24 mouse cellular contexts compared by ENCODE assay signal in the genomic region with DNA sequence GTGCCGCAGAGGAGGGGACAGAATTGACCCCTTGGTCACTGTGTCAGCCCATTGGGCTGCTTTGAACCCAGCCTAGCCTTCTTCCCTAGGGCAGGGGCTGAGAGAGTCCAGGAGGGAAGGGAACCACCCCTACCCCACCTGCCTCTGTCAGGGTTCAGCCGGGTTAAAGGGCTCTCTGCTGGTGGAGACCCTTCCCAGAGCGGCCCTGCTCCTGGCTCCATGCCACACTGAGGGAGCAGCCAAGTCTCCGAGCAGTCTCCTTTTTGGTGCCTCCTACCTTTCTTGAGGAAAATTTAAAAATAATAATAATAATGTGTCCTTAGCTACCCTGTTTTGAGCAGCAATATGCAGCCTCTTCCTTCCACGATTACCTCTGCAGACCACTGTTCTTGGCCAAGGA.
DNase-seq lines count a peak whose midpoint lies in the region; ATAC-seq lines count a peak whose summit lies in the region.
"Had no signal": no experiment of that assay in that cellular context is flagged by ENCODE, and none has a peak within 500 bp of the region (broad histone marks: within the 10 kb centered on the region; RNA-seq: fewer than 3 reads in every experiment).

No protein-coding gene starts in this region.

- ATAC-seq in embryonic facial prominence, embryonic 15.5 days (ENCODE audit: insufficient number of reproducible peaks, low FRiP score, low TSS enrichment, low read depth) = 0 out of 2 replicates have a peak, but pooled peaks have one; percentile 20
- ATAC-seq in neural tube, embryonic 15.5 days (ENCODE audit: low FRiP score) = no peak
- ATAC-seq: activated CD4-positive, CD25-positive, alpha-beta regulatory T cell, adult 4 months; CD4-positive, CD25-positive, alpha-beta regulatory T cell, adult 4 months; forebrain, embryonic 13.5 days; forebrain, embryonic 15.5 days; forebrain, postnatal 0 days; Patski had no signal

- peak; percentile 50 to 57 for DNase-seq in cerebellum, postnatal 10 days
- no peak for DNase-seq in cerebellum, postnatal 4 days (ENCODE audit: low spot score in 2 of 2)
- no peak for DNase-seq in embryonic facial prominence, embryonic 10.5 days (ENCODE audit: low spot score)
- peak; percentile 35 for DNase-seq in heart, embryonic 10.5 days (ENCODE audit: low spot score)
- DNase-seq in heart, postnatal 25 days (ENCODE audit: low spot score) = no peak
- no peak for DNase-seq in neural tube, embryonic 10.5 days (ENCODE audit: extremely low spot score, low spot score)
- DNase-seq: adrenal gland, adult 8-10 months; adrenal gland, postnatal 14 days; adrenal gland, postnatal 36 days; B cell, adult 2 months; cerebellum, adult 18-20 months; cerebellum, adult 8-10 months; cerebellum, adult 9-11 months; forebrain, postnatal 0 days had no signal

- no peaks in the 10 kb centered on the region for H3K36me3 ChIP-seq in embryonic facial prominence, embryonic 15.5 days
- H3K36me3 ChIP-seq in embryonic facial prominence, embryonic 10.5 days (replicated peaks) = no peaks in the 10 kb centered on the region
- H3K36me3 ChIP-seq in heart, embryonic 10.5 days = no peaks in the 10 kb centered on the region
- no peaks in the 10 kb centered on the region for H3K36me3 ChIP-seq in neural tube, embryonic 15.5 days
- H3K36me3 ChIP-seq: embryonic facial prominence, embryonic 13.5 days; forebrain, embryonic 15.5 days; G1E had no signal

- no peaks in the 10 kb centered on the region for H3K9me3 ChIP-seq in embryonic facial prominence, embryonic 15.5 days (replicated peaks)
- no peaks in the 10 kb centered on the region for H3K9me3 ChIP-seq in embryonic facial prominence, embryonic 10.5 days
- no peaks in the 10 kb centered on the region for H3K9me3 ChIP-seq in heart, embryonic 10.5 days
- no peaks in the 10 kb centered on the region for H3K9me3 ChIP-seq in neural tube, embryonic 15.5 days (replicated peaks)
- H3K9me3 ChIP-seq: embryonic facial prominence, embryonic 13.5 days; forebrain, embryonic 13.5 days; forebrain, embryonic 15.5 days had no signal

- H3K27me3 ChIP-seq in embryonic facial prominence, embryonic 15.5 days = peaks cover 81% of the 10 kb centered on the region
- H3K27me3 ChIP-seq in embryonic facial prominence, embryonic 10.5 days (replicated peaks; ENCODE audit: low read depth, poor library complexity, severe bottlenecking) = peaks cover 89% of the 10 kb centered on the region
- peaks cover 83% of the 10 kb centered on the region for H3K27me3 ChIP-seq in heart, embryonic 10.5 days (ENCODE audit: insufficient read depth, poor library complexity, severe bottlenecking)
- H3K27me3 ChIP-seq in neural tube, embryonic 15.5 days (replicated peaks) = peaks cover 61% of the 10 kb centered on the region
- H3K27me3 ChIP-seq: CH12.LX had no signal

- H3K4me2 ChIP-seq in embryonic facial prominence, embryonic 15.5 days (replicated peaks) = no peak overlapping the region
- peak overlapping the region; percentile 78 for H3K4me2 ChIP-seq in neural tube, embryonic 15.5 days
- H3K4me2 ChIP-seq: embryonic facial prominence, embryonic 13.5 days had no signal

- no peak overlapping the region for H3K4me3 ChIP-seq in embryonic facial prominence, embryonic 15.5 days (replicated peaks)
- H3K4me3 ChIP-seq in embryonic facial prominence, embryonic 10.5 days = no peak overlapping the region
- H3K4me3 ChIP-seq in heart, embryonic 10.5 days = no peak overlapping the region
- H3K4me3 ChIP-seq in neural tube, embryonic 15.5 days (replicated peaks) = no peak overlapping the region
- H3K4me3 ChIP-seq: forebrain, embryonic 15.5 days had no signal

- intact Hi-C loops in heart, postnatal 25 days (cut with DNase I) = loop anchor here (5.0 kb wide), 1 partner anchor 53 kb away; no protein-coding TSS in a partner anchor

- H3K9ac ChIP-seq in embryonic facial prominence, embryonic 15.5 days = no peak overlapping the region
- no peak overlapping the region for H3K9ac ChIP-seq in neural tube, embryonic 15.5 days (replicated peaks)
- H3K9ac ChIP-seq: embryonic facial prominence, embryonic 13.5 days; forebrain, embryonic 13.5 days; forebrain, embryonic 15.5 days; forebrain, postnatal 0 days had no signal

- WGBS in embryonic facial prominence, embryonic 15.5 days = 29% methylated on average over 5 of the region's 5 CpGs
- WGBS in embryonic facial prominence, embryonic 10.5 days = 29% methylated on average over 5 of the region's 5 CpGs
- 27% methylated on average over 5 of the region's 5 CpGs for WGBS in heart, embryonic 10.5 days
- WGBS in neural tube, embryonic 15.5 days = 32% methylated on average over 5 of the region's 5 CpGs

- H3K27ac ChIP-seq in embryonic facial prominence, embryonic 15.5 days (replicated peaks) = no peak overlapping the region
- no peak overlapping the region for H3K27ac ChIP-seq in embryonic facial prominence, embryonic 10.5 days (replicated peaks)
- no peak overlapping the region for H3K27ac ChIP-seq in heart, embryonic 10.5 days
- H3K27ac ChIP-seq in neural tube, embryonic 15.5 days (replicated peaks) = no peak overlapping the region
- H3K27ac ChIP-seq: embryonic facial prominence, embryonic 13.5 days; forebrain, embryonic 13.5 days; forebrain, embryonic 15.5 days had no signal

- peaks cover 36% of the 10 kb centered on the region for H3K4me1 ChIP-seq in embryonic facial prominence, embryonic 15.5 days
- H3K4me1 ChIP-seq in embryonic facial prominence, embryonic 10.5 days = peaks cover 24% of the 10 kb centered on the region
- peaks cover 27% of the 10 kb centered on the region for H3K4me1 ChIP-seq in heart, embryonic 10.5 days
- peaks cover 39% of the 10 kb centered on the region for H3K4me1 ChIP-seq in neural tube, embryonic 15.5 days

Comparison
In these comparisons a context has a peak if more than half of its experiments do, and no peak if none do; other contexts are left out.
1. DNase-seq: peak in cerebellum, postnatal 10 days (2 of 2) and heart, embryonic 10.5 days (single experiment); none in cerebellum, postnatal 4 days (0 of 2), embryonic facial prominence, embryonic 10.5 days (single experiment), heart, postnatal 25 days (single experiment) and neural tube, embryonic 10.5 days (single experiment).